Mouse (Mus musculus) erythroblast, adult 5-6 weeks (primary cell): ENCODE results near the gene Dpp10. TPM values are rescaled to one million over a fixed set of nuclear protein-coding genes. Genes with fewer than 3 reads are reported as not detected.

Experiments used
- ATAC-seq: replicated peaks from 2 replicates; pipeline ENCODE4 v1.8.0; 2016; ENCODE audit warnings: moderate number of reproducible peaks, mild to moderate bottlenecking, moderate TSS enrichment, inconsistent platforms; ENCODE audit not compliant: poor library complexity, low FRiP score, severe bottlenecking
- total RNA-seq, 2 experiments: library from RNA; stranded (forward) in 1 of 2; stranded (reverse) in 1 of 2; fragments of 150-400 nt in 1 of 2; fragments of 200-764, 138-1000 nt in 1 of 2; gene quantifications; 2 replicates each; pipeline versions ENCODE4 v1.2.3 to v1.2.4; 2015 to 2017; ENCODE audit warnings: low replicate concordance in 2 of 2

Dpp10 gene
- not detected in 2 replicates for total RNA-seq (2015; ENCODE audit: low replicate concordance)
- total RNA-seq (2017; ENCODE audit: low replicate concordance) = under 0.01 and 0.17 TPM in 2 replicates

DNA sequence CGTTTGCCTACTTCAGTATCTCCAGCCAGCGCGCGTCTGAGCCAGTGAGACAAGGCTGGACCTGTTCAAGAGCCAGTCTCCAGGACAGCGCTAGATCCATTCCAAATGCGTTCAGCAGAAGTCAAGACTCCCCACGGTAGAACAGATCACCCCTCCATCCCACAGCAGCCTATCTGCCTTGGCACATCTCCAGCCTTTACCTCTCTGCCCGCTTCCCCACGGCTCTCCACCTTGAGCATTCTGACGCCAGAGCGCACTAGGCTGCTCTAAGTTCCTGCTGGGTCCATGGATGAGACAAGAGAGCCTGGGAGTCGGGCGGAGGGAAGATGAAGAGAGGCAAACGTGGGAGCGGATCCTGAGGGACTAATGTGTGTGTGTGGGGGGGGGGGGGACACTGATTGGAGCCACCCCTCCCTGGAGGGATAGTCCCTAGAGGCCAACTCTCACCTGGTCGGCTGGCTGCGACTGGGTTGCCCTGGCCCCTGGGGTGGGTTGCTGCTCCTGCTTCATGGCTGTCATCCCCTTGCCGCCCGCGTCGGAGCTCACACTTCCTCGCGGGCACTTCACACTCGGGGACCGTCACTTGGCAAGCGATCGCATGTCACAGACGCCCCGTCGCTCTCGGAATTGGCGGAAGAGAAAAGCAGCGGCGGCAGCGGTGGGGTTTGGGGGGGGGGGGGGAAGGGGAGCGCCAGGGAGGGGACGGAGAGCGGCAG lies at the start of gene Dpp10:
Gene Dpp10 (minus strand): TSS at position 635 of the 716 bp plus-strand sequence.
- ATAC-seq = no peak

DNA sequence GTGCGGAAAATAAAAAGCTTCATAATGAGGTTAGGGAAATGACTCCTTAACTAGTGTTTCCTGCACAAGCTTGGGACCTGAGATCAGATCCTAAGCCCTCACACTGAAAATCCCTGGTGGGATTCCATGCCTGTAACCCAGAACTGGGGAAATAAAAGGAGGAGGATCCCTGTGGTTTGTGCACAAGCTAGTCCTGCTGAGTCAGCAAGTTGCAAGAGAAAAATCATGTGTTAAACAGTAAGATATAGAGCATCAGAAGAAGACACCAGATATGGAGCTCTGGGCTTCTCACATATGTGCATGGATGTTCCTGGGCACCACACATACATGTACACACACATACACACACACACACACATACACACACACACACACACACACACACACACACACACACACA lies 3.2 kb upstream of the Dpp10 start:
- no peak for ATAC-seq

GRCm38 (mm10) chr1:124045761-124046300 lies 472 bp upstream of the Dpp10 start:
- no peak for ATAC-seq

- no peak for ATAC-seq
Measured at GRCm38 (mm10) chr1:124044161-124044560, 1.2 kb downstream of the Dpp10 start.

- ATAC-seq = no peak
Measured at GRCm38 (mm10) chr1:124043421-124043820, 1.9 kb downstream of the Dpp10 start.

DNA sequence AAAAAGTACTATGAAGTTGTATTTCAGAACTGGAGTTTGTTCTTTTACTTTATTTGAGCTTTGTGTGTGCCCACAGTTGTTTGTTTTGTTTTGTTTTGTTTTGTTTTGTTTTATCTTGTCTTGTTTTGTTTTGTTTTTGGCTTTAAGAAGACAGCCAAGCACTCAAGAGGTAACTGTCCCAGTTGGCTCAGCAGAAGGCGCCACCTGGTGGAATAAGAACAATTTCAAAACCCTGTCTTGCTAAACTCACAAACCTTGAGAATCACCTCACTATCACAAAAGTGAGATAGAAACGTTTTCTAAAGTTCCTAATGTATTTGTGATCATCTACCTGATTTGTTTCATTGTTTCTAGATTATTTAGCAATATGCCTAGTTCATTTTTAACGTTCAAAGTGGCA lies 3.8 kb downstream of the Dpp10 start:
- ATAC-seq = no peak

GRCm38 (mm10) chr1:124035306-124035990 lies 9.9 kb downstream of the Dpp10 start:
- ATAC-seq = no peak

DNA sequence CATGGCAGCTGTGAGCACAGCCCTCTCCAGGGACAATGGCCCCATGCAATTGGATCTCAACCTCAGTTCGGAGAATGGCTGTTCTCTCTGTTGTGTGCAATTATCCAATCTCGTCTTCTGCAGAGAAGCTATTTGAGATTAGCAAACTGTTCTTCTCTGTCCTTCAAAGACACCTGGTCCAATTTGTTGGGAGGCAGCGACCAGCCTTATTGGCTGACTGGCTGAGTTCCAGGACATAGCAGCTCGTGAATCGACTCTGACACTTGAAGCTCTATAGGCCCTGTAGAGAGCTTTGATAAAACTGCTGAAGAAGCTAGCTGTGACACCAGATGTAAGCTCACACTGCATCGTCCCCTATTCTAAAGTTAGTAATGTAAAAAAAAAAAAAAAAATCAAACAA lies 12.7 kb downstream of the Dpp10 start:
- ATAC-seq = no peak

DNA sequence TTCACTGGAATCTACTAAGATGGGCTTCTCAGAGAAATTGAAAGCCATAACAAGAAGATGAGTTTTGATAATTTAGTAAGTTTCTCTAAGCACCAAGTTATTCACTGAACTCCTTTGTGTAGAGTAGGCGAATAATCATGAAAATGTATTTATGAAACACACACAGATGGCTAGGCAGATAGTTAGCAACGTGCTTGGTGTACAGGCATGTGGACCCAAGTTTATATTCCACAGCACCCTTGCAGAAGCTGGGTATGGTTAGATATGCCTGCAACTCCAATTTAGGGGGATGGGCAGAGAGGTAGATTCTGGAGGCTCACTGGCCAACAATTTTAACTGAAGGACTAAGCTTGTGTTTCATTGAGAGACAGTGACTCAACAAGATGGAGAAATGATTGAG lies 13.4 kb downstream of the Dpp10 start:
- ATAC-seq = no peak

- no peak for ATAC-seq
Measured at GRCm38 (mm10) chr1:124002797-124003196, 42.6 kb downstream of the Dpp10 start.

GRCm38 (mm10) chr1:123995780-123996179 lies 49.6 kb downstream of the Dpp10 start:
- ATAC-seq = no peak

- no peak for ATAC-seq
Measured at GRCm38 (mm10) chr1:123985324-123986024, 59.9 kb downstream of the Dpp10 start.

DNA sequence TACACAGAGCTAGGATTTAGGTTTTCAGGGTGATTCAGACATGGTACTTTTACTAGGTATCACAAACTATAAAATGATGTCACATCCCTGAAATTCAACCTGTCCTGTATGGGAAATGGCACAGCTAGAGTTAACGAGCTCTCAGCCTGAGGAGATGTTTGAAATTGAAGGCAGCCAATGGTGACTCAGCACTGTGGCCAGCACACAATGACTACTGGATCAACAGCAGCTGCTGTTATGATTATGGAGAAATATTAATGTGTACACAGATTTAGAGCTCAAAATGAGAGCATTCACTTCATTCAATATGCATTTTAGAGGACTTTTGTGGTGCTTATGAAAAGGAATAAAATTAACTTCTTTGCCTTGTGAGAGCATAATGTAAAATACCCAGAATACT lies 66.8 kb downstream of the Dpp10 start:
- ATAC-seq = no peak

DNA sequence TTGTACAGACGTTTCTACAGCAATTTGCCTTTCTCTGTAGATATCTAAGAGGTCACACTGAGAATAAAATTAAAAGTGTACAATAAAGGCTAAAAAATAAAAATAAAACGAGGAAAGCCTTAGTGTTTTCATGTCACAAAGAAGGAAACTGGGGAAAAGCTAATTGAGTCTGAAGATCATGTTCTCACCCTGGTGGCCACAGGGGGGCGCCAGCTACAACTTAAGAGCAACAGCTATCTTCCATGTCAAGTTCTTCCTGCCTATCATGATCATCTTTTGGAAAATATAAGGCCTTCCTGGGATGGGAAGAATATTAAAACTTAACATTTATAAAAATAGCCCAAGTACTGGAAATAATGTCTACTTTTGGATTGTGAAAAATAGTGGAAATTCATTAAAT lies 70.7 kb downstream of the Dpp10 start:
- ATAC-seq = no peak

DNA sequence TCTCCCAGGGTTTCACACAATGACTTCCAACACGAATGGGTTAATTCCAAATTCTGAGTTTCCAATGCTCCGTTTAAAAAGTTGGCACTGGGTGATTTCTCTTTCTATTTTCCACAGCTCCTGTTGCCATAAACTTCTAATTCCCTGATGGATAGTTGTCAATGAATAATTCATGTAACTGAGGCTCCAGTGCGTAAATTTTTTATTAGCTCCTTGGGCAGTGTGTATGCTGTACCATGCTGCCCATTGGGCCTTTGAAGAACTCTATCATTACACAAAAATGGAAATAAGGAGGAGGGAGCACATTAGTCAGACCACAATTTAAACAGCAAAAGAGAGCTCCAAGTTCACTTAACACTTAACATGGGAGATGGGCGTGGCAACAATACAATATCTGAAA lies 99.2 kb downstream of the Dpp10 start:
- no peak for ATAC-seq

DNA sequence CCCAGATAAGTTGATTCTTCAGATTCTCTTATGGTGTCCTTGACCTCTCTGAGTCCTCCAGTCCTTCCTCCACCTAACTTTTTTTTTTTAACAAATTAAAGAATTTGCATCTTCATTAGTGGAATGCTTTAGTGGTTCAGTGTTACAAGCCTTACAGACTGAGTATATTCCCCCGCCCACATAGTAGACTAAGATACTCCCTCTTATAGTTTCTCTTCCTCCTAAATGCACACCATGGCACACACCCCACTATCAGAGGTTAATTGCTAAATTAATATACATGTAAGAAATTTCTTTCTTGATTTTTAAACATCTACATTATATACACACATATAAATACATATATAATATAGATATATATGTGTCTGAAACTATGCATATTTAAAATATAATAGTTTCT lies 104.5 kb downstream of the Dpp10 start:
- no peak for ATAC-seq

- ATAC-seq = no peak
Measured at GRCm38 (mm10) chr1:123933812-123934727, 111.3 kb downstream of the Dpp10 start.

DNA sequence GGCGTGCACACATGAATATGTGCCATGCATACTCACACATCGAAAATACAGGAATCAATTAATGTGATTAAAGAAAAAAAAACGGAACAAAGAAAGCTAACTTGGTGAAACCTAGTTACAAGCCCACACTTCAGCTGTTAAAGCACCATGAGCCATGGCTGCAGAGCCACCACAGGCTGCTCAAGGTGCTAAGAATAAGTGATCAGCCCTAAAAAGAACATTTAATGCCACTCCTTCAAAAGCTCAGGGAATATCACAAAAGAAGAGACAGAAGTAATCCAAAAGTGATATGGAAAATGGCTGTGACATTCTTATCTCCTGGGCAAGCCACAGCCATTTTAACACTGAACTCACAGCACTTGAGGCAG lies 117.4 kb downstream of the Dpp10 start:
- ATAC-seq = no peak

DNA sequence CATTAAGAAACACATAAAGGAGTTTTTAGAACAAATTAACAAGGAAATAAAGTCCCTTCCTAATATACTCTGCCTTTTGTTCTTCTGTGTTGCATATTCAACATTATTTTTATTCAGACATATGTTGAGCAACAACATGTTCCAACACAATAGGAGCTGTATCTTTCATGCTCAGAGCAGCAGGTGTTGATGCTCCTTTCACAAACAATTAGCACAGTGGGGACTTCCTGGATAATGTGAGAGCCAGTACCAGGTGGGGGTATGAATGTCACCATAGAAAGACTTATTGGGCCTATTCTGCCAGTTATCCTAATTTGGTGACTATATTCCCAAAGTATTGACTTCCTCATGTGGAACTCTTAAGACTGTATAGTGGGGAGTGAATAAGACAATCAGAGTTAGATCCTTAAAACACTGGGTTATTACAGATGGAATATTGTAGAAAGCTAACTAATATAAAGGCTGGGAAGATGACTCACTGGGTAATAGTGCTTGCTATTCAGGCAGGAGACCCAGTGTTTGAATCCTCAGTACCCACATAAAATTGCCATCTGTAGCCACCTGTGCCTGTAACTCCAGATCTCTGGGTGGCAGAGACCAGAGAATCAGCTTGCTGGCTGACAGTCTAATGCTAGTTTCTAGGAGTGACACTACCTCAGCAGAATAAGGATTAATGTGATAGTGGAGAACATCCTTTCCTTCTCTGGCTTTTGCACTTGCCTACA lies 117.9 kb downstream of the Dpp10 start:
- no peak for ATAC-seq
